Mouse (Mus musculus) Patski (cell line): ENCODE measurements at regions not wholly inside any gene's neighbourhood (a gene's known extent, or its start where the extent isn't known, plus 50 kb on each side); places are given as distances from the start of the nearest gene placed in this dataset.

Experiments
- ATAC-seq: fragments of 100-300 bp; one replicate; pipeline ENCODE4 v1.8.0; 2021
- CTCF ChIA-PET: fragments of 350-600 bp; sonication (Branson Sonifier 250); formaldehyde crosslinking; loops from one replicate; lab custom pipeline; 2022; ENCODE audit warnings: inconsistent platforms; lab: Charles Lee
- POLR2A ChIA-PET: fragments of 350-600 bp; sonication (Branson Sonifier 250); formaldehyde crosslinking; loops from one replicate; lab custom pipeline; 2022; ENCODE audit warnings: antibody characterized with exemption, inconsistent platforms; lab: Charles Lee
- DNase-seq: peaks from one replicate; pipeline ENCODE4 v3.0.0-alpha.2; 2011; ENCODE audit warnings: low read depth, low spot score
- H3K27me3 ChIP-seq: fragments of 371-371 bp; one replicate; pipeline ENCODE4 v1.5.1; 2021
- CTCF ChIP-seq: fragments of 100-300 bp; IDR thresholded peaks from one replicate; pipeline ENCODE4 v1.5.1; 2021
- in situ Hi-C: fragments of 300-500 bp; cut with MboI; formaldehyde crosslinking; loops from 3 replicates; pipeline ENCODE4 v1.11.1; 2018; ENCODE audit warnings: low pct_unique_long_range_greater_than_20kb, mixed read lengths

DNA sequence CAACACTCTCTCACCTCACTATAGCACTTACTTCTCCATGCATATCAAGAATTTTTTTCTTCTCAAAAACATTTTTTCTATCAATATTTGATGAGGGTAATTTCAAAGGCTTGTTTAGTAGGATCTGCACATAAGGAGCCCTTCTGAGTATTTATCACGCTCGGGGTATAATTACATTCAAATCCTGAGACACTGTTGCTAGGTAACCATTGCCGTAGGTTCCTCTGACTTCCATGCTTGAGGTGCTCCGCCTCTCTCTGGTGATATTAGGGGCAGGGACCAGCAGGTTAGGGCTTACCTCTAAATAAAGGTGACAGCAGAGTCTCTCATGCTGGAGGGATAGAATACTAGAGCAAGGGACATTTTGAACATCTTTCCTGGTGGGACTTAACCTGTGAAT is 54.4 kb upstream of the 9630041A04Rik start:
- in situ Hi-C loops = no loop called here
- POLR2A ChIA-PET = no interaction called here
- no peaks in the 10 kb centered on the region for H3K27me3 ChIP-seq
- ATAC-seq (no peak), DNase-seq (no peak)
- no peak for TF ChIP-seq CTCF
- CTCF ChIA-PET = no interaction called here

DNA sequence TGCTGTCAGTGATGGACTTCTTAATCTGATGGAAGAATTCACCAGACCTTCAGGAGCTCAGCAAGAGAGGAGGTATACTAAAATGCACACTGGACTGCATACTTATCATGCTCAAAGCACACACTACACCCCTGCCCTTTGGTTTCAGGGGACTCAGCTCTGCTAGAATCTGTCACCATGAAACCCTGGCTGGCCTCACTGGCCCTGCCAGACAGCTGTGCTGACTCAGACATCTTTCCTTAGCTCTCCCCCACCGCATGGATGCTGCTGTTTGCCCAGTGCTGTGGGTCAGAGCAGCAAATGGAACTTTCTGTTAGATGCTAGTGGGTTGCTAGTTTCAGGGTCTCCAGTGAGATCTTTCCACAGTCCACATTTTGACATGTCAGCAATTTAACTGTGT is 64.9 kb upstream of the 9630041A04Rik start:
- no peak for TF ChIP-seq CTCF
- DNase-seq = no peak
- POLR2A ChIA-PET = no interaction called here
- H3K27me3 ChIP-seq = no peaks in the 10 kb centered on the region
- in situ Hi-C loops = no loop called here
- CTCF ChIA-PET = interaction anchor here (0.9 kb wide), 1 partner anchor 16 kb away, joined by 3 read pairs; no protein-coding TSS in a partner anchor
- ATAC-seq = no peak

DNA sequence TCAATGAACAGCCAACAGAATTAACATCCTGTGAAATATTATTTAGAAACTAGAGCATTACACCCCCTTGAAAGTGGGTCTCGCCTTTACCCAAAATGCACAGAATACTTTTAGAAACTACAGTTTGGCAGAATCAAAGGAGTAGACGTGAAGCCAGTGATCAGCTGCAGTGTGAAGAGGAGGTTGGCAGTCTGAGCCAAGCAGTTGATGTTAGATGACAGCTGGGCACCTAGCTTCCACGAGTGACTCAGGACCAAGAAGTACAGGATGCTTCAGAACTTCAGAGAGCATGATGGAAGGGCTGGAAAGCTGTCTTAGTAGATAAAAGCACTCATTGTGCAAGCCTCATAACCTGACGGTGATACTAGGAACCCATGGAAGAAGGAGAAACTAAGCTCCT is 65.6 kb upstream of the 9630041A04Rik start:
- in situ Hi-C loops = no loop called here
- no peak for TF ChIP-seq CTCF
- H3K27me3 ChIP-seq = no peaks in the 10 kb centered on the region
- no peak for ATAC-seq
- no peak for DNase-seq
- ChIA-PET POLR2A (no interaction called here), CTCF (no interaction called here)

DNA sequence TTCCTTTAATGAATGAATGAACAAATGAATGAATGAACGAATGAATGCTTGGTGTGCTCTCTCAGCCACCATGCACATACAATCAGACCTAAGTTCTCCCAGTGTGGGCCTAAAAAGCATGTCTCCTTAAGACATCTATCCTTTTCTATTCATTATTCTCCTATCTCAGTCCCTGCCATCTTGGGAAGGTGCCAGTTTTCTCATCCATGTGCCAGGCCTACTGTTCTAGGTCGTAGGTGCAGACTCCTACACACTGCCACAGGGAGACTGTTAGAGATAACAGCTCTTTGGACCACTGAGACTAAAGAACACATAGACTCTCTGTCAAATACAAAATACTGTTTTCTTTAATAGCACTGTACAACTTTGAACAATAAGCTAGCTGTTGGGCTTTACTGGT is 66.2 kb upstream of the 9630041A04Rik start:
- in situ Hi-C loops = no loop called here
- POLR2A ChIA-PET = no interaction called here
- no peaks in the 10 kb centered on the region for H3K27me3 ChIP-seq
- CTCF ChIA-PET = no interaction called here
- DNase-seq (no peak), ATAC-seq (no peak)
- no peak for TF ChIP-seq CTCF

GRCm38 (mm10) chr9:101790936-101791335 is 70.7 kb upstream of the 9630041A04Rik start:
- in situ Hi-C loops = no loop called here
- H3K27me3 ChIP-seq = no peaks in the 10 kb centered on the region
- POLR2A ChIA-PET = interaction anchor here (0.6 kb wide), 1 partner anchor 371 kb away, joined by 3 read pairs; no protein-coding TSS in a partner anchor
- CTCF ChIA-PET = no interaction called here
- no peak for DNase-seq
- TF ChIP-seq CTCF = no peak
- no peak for ATAC-seq

- no peak for ATAC-seq
- H3K27me3 ChIP-seq = peaks cover 24% of the 10 kb centered on the region
- no peak for TF ChIP-seq CTCF
- in situ Hi-C loops = no loop called here
- ChIA-PET CTCF (no interaction called here), POLR2A (no interaction called here)
- DNase-seq = no peak
These were observed 120.6 kb upstream of the 9630041A04Rik start for GRCm38 (mm10) chr9:101740949-101741605.

- CTCF ChIA-PET = no interaction called here
- in situ Hi-C loops = no loop called here
- no peak for ATAC-seq
These were observed 122.3 kb upstream of the 9630041A04Rik start for GRCm38 (mm10) chr9:101739322-101739721.

DNA sequence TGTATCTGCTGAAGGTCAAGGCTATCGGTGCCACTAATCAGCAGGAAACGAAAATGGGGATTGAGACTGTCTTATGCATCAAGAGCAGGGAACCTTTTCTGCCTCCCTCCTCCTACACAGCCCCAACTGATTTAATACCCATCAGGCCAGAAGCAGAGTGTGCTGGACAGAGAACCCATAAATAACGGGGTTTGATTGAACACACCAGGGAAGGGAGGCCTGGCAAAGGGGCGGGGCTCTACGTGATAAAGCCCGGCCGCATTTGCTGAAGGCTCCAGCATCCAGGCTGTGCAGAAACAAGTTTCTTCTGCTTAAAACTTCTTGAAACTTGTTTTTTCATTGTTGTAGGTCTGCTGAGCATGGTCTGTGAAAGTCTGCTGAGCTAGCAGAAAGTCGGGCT is 127.4 kb upstream of the 9630041A04Rik start:
- CTCF ChIA-PET = no interaction called here
- peaks cover 5% of the 10 kb centered on the region for H3K27me3 ChIP-seq
- TF ChIP-seq CTCF = no peak
- DNase-seq (no peak), ATAC-seq (no peak)
- POLR2A ChIA-PET = no interaction called here
- in situ Hi-C loops = no loop called here

More at GRCm38 (mm10) chr9:101739322-101739721, 122.3 kb upstream of the 9630041A04Rik start:
- no peak for DNase-seq
- no peak for TF ChIP-seq CTCF
- peaks cover 24% of the 10 kb centered on the region for H3K27me3 ChIP-seq
- POLR2A ChIA-PET = no interaction called here

DNA sequence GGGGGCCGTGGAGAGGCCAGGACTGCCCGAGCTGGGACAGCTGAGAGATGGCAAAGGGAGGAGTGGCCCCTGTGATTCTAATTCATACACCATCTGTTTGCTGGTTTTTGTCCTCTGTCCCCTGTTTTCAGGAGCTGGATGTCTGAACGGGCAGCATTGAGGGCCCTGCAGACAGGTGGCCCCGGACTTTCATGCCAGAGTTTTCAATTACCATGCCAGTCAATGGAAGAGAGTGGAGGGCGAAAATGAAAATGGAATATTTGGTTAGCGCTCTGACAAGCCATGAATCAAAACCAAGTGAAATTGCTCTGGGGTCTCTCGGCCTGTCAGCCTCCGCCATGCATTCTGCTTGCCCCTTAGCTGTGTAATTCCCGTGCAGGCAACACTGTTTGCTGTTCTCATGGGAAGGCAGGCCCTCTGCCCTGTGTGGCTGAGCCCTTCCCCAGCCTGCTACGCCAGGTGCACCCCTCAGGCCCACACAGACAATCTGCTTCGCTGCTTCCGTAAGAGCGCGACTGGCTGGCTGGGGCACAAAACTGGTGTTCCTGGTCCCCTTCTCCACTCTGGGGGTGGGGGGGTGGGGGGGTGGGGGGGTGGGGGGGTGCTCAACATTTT is 127.9 kb upstream of the 9630041A04Rik start:
- TF ChIP-seq CTCF = no peak
- H3K27me3 ChIP-seq = peaks cover 5% of the 10 kb centered on the region
- POLR2A ChIA-PET = no interaction called here
- CTCF ChIA-PET = no interaction called here
- no peak for ATAC-seq
- in situ Hi-C loops = no loop called here
- DNase-seq = no peak

- no peak for ATAC-seq
- no peak for TF ChIP-seq CTCF
- CTCF ChIA-PET = no interaction called here
These were observed 131.5 kb upstream of the 9630041A04Rik start for GRCm38 (mm10) chr9:101730136-101730535.

DNA sequence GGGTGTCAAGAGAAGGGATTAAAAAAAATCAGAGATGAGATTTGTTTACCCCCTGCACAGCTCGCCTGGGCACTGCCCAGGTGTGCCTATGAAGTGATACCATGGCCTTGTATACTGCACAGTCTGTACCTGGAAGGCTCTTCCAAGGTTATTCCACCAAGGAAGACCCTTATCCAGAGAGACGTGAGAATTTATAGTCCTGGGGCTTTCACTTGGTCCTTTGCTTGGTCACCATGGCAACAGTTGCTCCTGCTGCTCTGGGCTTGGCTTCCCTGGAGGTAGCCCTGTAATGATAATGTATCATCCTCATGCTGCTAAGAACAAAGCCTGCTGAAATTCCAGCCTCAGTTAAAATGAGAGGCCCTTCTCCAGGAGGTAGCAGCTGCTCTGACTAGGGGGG is 143.7 kb upstream of the 9630041A04Rik start:
- TF ChIP-seq CTCF = no peak
- POLR2A ChIA-PET = no interaction called here
- H3K27me3 ChIP-seq = no peaks in the 10 kb centered on the region
- ATAC-seq (no peak), DNase-seq (no peak)
- in situ Hi-C loops = no loop called here
- CTCF ChIA-PET = no interaction called here

More at GRCm38 (mm10) chr9:101730136-101730535, 131.5 kb upstream of the 9630041A04Rik start:
- POLR2A ChIA-PET = no interaction called here
- DNase-seq = no peak
- H3K27me3 ChIP-seq = peaks cover 5% of the 10 kb centered on the region
- in situ Hi-C loops = no loop called here
